Mouse (Mus musculus) cerebellum, adult 11 months (tissue): ENCODE measurements around the gene Mrpl50.
"Not testable (repeated sequence)": the region's sequence is repeated elsewhere in the genome, so short reads cannot be mapped to it uniquely, and the experiment has no call there.

Experiments
- DNase-seq: peaks from one replicate; pipeline ENCODE4 v3.0.0; 2022

The Mrpl50 gene

DNA sequence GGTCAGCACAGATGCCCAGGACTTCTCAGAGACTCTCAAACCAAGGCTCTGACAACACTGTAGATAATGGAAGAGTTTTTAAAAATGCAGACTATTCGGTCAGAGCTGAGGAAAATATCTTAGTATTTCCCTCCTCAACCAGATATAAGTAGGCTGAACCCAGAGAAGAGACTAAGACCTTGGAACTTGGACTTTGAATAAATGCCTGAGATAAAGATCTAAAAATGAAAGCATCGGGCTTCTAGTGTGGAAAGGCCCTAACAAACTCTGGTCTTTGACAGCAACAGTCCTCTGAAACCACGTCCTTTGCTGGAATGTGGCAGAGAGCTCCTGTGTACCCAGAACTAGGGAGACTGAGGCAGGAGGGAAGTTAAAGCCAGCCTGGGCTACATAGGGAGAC is 14.5 kb downstream of the Mrpl50 start, which contains the start of gene Baat:
Gene Baat, minus strand, starts transcription at position 172 of the 400 bp plus-strand sequence.
- DNase-seq: no peak

DNA sequence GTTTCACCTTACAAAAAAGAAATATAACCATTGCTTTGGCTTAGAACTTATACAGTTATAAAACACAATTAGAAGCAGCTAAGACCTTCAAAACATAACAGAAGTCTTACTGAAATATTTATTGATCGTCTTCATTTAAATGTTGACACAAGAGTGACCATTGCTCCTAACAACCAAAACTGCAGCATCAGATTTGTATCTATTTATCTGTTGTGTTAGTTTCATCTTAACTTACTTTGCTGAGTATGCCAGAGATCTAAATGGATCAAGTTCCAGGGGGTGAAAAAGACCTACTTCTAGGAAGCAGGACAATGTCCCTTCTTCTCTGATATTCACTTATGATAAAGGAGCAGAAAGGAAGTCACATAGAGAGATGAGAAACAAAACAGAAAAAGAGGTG is 17.3 kb downstream of the Mrpl50 start:
- no peak for DNase-seq

DNA sequence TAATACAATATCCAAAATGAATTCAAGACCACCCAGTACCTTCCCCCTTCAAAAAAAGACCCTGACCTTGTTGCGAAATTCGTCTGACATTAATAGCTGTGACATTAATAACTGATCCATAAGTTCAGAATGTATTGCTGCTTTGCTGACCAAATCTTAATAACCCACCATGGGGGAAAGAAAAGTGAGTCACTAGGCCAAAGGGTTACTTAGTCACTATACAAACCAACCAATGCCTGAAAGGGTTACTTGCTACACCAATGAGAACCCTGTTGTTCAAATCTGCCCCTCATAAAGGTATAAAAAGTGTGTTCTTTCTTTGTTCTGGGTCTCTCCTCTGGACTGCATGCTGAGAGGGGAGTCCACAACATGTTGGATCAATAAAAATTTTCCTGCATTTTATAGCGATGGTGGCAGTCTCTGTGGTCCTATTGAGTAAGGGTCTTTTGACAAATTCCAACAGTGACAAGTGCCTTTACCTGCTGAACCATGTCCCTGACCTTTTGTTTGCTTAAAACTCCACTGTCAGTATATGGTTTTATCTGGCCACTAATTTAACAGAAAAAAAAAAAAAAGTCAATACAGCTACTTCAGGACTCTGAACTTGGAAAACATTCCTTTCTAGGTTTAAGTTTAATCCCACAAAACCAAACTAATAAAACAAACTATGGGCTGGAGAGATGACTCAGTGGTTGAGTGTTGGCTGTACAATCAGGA is 34.8 kb downstream of the Mrpl50 start:
- not testable (repeated sequence) for DNase-seq

DNA sequence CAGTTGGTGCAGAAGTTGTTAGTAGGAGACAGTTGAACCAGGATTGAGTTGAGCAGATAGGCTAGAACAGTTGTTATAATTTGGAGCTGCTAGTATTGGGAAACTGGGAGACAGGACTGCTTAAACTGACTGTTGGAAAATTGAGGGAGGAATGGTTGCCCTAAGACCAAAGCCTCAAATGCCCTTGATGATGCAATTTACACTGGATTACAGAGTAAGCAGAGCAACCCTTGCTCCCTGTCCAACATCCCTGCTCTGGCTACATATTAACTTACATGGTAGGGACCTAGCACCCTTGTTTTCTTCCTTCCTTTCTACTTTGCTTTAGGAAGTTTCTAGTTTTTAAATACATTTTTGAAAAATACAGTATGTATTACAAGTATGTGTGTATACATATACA is 35.5 kb downstream of the Mrpl50 start:
- DNase-seq: no peak

DNA sequence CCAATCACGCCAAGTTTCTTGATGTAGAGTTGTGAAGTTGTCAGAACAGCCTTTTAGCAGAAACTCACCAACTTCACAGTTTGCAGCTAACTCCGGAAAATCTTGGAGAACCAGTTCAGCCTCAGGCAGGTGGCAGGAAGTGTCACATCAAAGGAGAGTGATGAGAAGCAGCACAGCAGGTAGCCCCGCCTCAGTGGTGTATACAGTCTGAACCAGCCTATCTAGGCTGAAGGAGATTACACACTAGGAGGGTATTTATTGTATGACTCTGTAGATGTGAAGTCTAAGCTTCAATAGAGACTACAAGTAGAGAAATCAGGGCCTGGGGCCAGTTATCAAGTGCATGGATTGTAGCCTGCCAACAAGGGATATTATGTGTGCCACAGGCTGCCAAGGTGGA is 40.0 kb downstream of the Mrpl50 start:
- no peak for DNase-seq

- DNase-seq: no peak
These were observed 40.7 kb downstream of the Mrpl50 start for GRCm38 (mm10) chr4:49480104-49480760.

- DNase-seq: not testable (repeated sequence)
These were observed 41.9 kb downstream of the Mrpl50 start for GRCm38 (mm10) chr4:49479035-49479434.

DNA sequence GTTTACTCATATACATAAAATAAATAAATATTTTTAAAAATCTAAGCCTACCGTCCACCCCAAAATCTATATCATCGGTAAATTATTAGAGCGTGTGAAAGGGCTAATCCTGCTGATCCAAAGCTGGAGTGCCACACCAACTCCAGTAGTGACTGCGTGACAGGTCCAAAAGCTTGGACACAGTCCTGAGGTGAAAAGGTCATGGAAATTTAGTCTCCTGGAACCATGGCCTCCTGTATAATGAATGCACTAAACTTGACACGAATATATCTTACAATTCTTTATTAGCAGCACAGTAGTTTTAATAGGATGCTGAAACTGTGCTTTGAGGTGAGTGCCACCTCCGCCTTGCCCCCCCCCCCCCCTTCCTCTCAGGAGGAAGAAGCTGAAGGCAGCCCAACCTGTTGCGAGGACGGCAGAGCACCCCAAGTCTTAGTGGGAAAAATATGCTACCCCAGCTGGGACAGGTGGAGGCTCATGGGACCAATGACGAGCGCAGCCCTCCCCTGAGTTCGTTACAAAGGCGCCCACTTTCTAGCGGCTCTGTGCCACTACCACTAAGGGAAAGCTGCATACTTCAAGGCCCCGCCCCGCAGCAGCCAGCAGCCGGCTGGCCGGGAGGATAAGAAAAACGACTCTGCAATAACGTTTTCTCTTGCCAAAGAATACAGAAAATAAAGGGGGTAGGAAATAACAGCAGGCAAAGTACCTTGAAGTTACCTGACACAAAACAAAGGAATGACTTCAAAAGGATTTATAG is 42.6 kb downstream of the Mrpl50 start:
- DNase-seq: no peak

GRCm38 (mm10) chr4:49474583-49474982 is 46.3 kb downstream of the Mrpl50 start:
- DNase-seq: no peak

- DNase-seq: no peak
These were observed 47.3 kb downstream of the Mrpl50 start, which contains the start of gene Acnat1 for GRCm38 (mm10) chr4:49473435-49474100. Gene Acnat1 (minus strand): TSS chr4:49473912.

DNA sequence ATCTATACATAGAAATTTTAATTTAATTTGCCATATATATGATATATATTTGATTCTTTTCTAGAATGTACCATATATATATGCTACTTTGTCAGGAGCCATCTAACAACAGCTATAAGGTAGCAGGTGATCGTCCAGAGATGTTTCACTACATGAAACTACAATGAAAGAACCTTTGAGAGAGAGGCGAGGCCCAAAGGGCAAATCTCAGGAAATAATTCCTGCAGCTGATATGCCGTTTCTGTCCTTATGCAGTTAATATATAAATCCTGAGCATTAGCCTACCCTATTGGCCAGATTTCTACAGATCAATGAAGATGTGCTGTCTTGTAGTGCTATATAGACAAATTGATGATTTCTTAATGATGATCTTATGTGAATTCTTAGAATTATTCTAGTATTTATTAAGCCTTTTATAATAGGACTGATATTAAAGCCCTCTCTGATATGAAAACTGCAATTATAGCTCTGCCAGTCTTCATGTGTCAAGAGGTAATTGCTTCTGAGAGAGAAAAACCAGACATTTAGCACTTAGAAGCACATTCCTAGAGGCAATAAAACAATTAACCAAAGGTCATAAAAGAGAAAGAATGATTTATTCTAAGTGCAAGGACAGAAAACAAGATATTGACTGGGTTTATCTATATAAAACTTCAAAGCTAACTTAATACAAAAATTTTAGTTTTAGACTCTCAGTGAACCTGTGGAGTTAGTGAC is 51.3 kb downstream of the Mrpl50 start:
- DNase-seq: no peak

DNA sequence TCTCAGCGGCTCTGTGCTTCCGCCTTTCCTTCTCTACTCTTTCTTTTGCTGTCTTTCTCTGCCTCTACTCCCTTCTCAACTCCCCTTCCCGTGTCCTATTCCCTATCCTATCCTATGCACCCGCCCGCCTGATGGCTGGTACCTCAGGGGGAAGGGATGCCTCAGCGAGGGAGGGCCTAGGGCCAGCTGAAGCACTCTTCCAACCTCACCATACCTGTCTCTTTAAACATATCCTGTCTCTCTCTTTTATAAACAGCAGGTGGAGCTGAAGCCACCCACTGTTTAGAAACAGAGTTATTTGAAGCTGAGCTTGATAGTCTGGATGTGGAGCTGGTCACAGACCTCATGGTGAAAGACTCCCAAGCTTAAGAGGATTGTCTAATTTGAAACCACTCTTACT is 53.5 kb downstream of the Mrpl50 start:
- DNase-seq: no peak
